Mouse (Mus musculus): ENCODE measurements around the gene Serpind1. TPM values are rescaled to one million over a fixed set of nuclear protein-coding genes. Genes with fewer than 3 reads are reported as not detected.

The Serpind1 gene
- total and polyA plus RNA-seq, 3 experiments: 0.11 TPM; not detected in 2

DNA sequence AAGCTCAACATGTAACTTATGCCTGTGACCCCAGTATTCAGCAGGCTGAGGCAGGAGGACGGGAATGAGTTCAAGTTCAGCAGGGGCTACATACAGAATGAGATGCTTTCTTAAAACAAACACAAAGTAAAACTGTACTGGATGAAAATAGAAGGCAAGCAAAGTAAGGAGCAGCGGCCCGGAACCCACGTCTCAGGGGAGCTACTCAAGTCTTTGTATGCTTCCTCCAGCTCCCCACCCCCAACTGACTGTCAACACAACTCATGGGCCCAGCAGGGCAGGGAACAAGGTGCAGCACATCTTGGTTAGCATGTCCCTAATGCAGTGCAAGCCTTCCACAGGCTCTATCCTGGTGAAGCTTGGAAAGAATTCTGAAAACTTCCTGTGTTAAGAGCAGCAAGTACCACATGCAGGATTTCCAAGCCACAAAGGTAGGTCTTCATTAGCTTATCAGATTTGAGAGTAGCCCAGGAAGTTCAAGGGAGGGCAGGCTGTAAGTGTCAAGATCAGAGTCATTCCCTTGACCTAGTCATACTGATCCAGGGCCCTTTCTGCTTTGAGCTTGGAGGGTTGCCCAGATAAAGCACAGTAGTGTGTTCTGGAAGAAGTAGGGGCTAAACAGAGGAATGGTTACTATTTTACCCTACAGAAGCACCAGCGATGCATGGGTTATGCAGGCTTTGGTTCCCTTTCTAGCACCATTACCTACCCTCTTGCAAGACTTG lies 27.5 kb upstream of the Serpind1 start:
- no peak for DNase-seq (ENCODE audit: low spot score)

DNA sequence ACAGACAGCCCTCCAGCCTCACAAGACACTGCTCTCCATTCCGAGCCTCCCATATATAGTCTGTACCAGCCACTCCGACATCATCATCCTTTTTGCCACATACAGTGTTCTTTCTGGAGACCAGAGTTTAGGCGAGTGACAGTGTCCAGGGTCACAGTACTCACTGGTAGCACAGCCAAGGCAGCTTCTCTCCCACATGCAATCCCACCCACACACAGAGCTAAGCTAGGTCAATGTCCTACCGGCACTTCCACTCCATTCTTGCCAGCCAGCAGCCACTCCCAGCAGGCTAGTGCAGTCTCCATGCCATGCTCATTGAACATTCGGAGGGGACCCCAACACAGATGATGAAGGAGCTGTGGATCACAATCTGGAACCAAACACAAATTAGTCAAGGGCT lies 23.7 kb upstream of the Serpind1 start:
- Histone ChIP-seq H3K9me3 (replicated peaks) (no peaks in the 10 kb centered on the region), H3K36me3 (replicated peaks) (peaks cover 81% of the 10 kb centered on the region), H3K27me3 (ENCODE audit: insufficient read depth, low read length) (no peaks in the 10 kb centered on the region), H3K4me3 (ENCODE audit: low read depth, low read length) (no peak overlapping the region), H3K4me1 (ENCODE audit: insufficient read depth, low read depth, low read length) (no peaks in the 10 kb centered on the region)
- TF ChIP-seq CTCF (IDR thresholded peaks at IDR 0.05; ENCODE audit: low read depth, low read length) (no peak), GATA2 (IDR thresholded peaks at IDR 0.05; ENCODE audit: borderline replicate concordance, low read depth, low read length) (no peak), TAL1 (conservative IDR thresholded peaks at IDR 0.05; ENCODE audit: low read depth, low read length) (no peak), POLR2AphosphoS5 (IDR thresholded peaks at IDR 0.05; ENCODE audit: insufficient replicate concordance, low read depth, low read length) (no peak), GATA1 (IDR thresholded peaks at IDR 0.05; ENCODE audit: borderline replicate concordance, low read length) (no peak)
- ATAC-seq (ENCODE audit: extremely low read depth, insufficient number of reproducible peaks, low FRiP score, poor library complexity, severe bottlenecking): no peak
- no peak for DNase-seq (ENCODE audit: low spot score)

More for the DNA sequence above, 27.5 kb upstream of the Serpind1 start:
- H3K36me3 ChIP-seq (replicated peaks): peaks cover 85% of the 10 kb centered on the region
- H3K4me1 ChIP-seq (ENCODE audit: insufficient read depth, low read depth, low read length): no peaks in the 10 kb centered on the region
- ATAC-seq (ENCODE audit: extremely low read depth, insufficient number of reproducible peaks, low FRiP score, poor library complexity, severe bottlenecking): no peak
- H3K27me3 ChIP-seq (ENCODE audit: insufficient read depth, low read length): no peaks in the 10 kb centered on the region
- TF ChIP-seq TAL1 (conservative IDR thresholded peaks at IDR 0.05; ENCODE audit: low read depth, low read length) (no peak), POLR2AphosphoS5 (IDR thresholded peaks at IDR 0.05; ENCODE audit: insufficient replicate concordance, low read depth, low read length) (no peak), CTCF (IDR thresholded peaks at IDR 0.05; ENCODE audit: low read depth, low read length) (no peak), GATA1 (IDR thresholded peaks at IDR 0.05; ENCODE audit: borderline replicate concordance, low read length) (no peak), GATA2 (IDR thresholded peaks at IDR 0.05; ENCODE audit: borderline replicate concordance, low read depth, low read length) (no peak)
- no peaks in the 10 kb centered on the region for H3K9me3 ChIP-seq (replicated peaks)
- no peak overlapping the region for H3K4me3 ChIP-seq (ENCODE audit: low read depth, low read length)

DNA sequence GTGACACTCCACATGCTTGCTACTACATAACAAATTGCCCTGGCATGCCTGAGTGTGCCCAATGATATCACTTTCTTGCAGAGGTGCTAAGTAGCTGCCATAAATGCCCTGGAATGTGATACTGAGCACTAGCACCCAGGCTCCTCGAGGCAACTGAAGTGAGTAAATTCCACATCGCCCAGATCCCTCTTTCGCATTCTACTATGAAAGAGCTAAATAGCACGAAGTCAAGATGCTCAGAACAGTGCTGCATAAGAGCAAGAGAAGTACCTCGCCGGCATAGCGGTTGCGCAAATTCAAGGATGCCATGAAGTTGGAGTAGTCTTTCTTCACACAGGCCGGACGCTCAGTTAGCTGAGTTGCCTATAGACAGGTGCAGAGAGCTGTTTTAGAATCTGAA lies 22.1 kb upstream of the Serpind1 start:
- no peaks in the 10 kb centered on the region for H3K27me3 ChIP-seq (ENCODE audit: insufficient read depth, low read length)
- ATAC-seq (ENCODE audit: extremely low read depth, insufficient number of reproducible peaks, low FRiP score, poor library complexity, severe bottlenecking) (no peak), DNase-seq (ENCODE audit: low spot score) (no peak)
- TF ChIP-seq POLR2AphosphoS5 (IDR thresholded peaks at IDR 0.05; ENCODE audit: insufficient replicate concordance, low read depth, low read length) (no peak), GATA2 (IDR thresholded peaks at IDR 0.05; ENCODE audit: borderline replicate concordance, low read depth, low read length) (no peak), CTCF (IDR thresholded peaks at IDR 0.05; ENCODE audit: low read depth, low read length) (no peak), GATA1 (IDR thresholded peaks at IDR 0.05; ENCODE audit: borderline replicate concordance, low read length) (no peak), TAL1 (conservative IDR thresholded peaks at IDR 0.05; ENCODE audit: low read depth, low read length) (no peak)
- no peaks in the 10 kb centered on the region for H3K4me1 ChIP-seq (ENCODE audit: insufficient read depth, low read depth, low read length)
- H3K9me3 ChIP-seq (replicated peaks): no peaks in the 10 kb centered on the region
- peaks cover 71% of the 10 kb centered on the region for H3K36me3 ChIP-seq (replicated peaks)
- no peak overlapping the region for H3K4me3 ChIP-seq (ENCODE audit: low read depth, low read length)

DNA sequence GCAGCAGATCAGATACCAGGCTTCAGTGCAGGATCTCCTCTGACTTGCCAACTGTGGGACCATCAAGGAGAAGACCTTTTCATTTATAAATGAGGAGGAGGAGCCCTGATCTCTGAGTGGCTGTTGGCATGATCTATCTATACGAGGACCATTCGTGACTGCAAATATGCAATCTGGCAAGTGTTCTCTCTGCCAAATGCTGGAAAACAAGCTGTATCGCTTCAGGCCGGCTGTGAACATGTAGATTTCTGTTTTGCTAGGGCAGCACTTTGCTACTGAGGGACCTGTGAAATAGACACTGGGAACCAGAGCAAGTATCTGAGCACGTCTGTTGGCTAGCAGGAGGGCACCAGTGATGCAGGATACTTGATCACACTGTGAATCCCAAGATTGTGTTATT lies 18.6 kb upstream of the Serpind1 start:
- peaks cover 72% of the 10 kb centered on the region for H3K36me3 ChIP-seq (replicated peaks)
- no peak for TF ChIP-seq GATA1 (IDR thresholded peaks at IDR 0.05; ENCODE audit: borderline replicate concordance, low read length)
- TF ChIP-seq POLR2AphosphoS5 (IDR thresholded peaks at IDR 0.05; ENCODE audit: insufficient replicate concordance, low read depth, low read length): no peak
- H3K27me3 ChIP-seq (ENCODE audit: insufficient read depth, low read length): no peaks in the 10 kb centered on the region
- no peak for ATAC-seq (ENCODE audit: extremely low read depth, insufficient number of reproducible peaks, low FRiP score, poor library complexity, severe bottlenecking)
- DNase-seq (ENCODE audit: low spot score): no peak
- H3K4me3 ChIP-seq (ENCODE audit: low read depth, low read length): no peak overlapping the region
- no peaks in the 10 kb centered on the region for H3K9me3 ChIP-seq (replicated peaks)
- no peaks in the 10 kb centered on the region for H3K4me1 ChIP-seq (ENCODE audit: insufficient read depth, low read depth, low read length)

DNA sequence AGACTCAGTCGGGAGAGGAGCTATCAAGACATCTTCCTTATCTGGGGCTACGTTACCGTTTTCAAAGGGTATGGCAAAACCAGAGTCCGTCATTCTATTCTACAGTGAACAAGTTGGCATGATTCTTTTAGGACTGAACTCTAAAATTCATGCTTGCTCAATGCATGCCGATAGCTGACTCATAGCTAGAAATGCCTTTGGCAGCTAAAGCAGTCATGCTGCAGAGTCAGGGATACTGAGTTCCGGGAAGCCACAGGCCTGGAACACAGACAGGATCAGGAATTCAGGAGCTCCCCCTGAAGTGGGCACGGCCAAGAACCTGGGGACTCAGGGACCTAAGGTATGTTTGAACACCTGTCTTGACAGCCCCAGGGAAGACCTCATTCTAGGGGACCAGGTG lies 14.6 kb upstream of the Serpind1 start:
- H3K27me3 ChIP-seq (ENCODE audit: insufficient read depth, low read length): no peaks in the 10 kb centered on the region
- no peak overlapping the region for H3K4me3 ChIP-seq (ENCODE audit: low read depth, low read length)
- ATAC-seq (ENCODE audit: extremely low read depth, insufficient number of reproducible peaks, low FRiP score, poor library complexity, severe bottlenecking) (no peak), DNase-seq (ENCODE audit: low spot score) (no peak)
- TF ChIP-seq GATA2 (IDR thresholded peaks at IDR 0.05; ENCODE audit: borderline replicate concordance, low read depth, low read length): no peak
- no peak for TF ChIP-seq GATA1 (IDR thresholded peaks at IDR 0.05; ENCODE audit: borderline replicate concordance, low read length)
- no peak for TF ChIP-seq CTCF (IDR thresholded peaks at IDR 0.05; ENCODE audit: low read depth, low read length)
- TF ChIP-seq POLR2AphosphoS5 (IDR thresholded peaks at IDR 0.05; ENCODE audit: insufficient replicate concordance, low read depth, low read length): no peak
- no peak for TF ChIP-seq TAL1 (conservative IDR thresholded peaks at IDR 0.05; ENCODE audit: low read depth, low read length)
- H3K36me3 ChIP-seq (replicated peaks): peaks cover 54% of the 10 kb centered on the region
- H3K4me1 ChIP-seq (ENCODE audit: insufficient read depth, low read depth, low read length): no peaks in the 10 kb centered on the region
- H3K9me3 ChIP-seq (replicated peaks): no peaks in the 10 kb centered on the region

DNA sequence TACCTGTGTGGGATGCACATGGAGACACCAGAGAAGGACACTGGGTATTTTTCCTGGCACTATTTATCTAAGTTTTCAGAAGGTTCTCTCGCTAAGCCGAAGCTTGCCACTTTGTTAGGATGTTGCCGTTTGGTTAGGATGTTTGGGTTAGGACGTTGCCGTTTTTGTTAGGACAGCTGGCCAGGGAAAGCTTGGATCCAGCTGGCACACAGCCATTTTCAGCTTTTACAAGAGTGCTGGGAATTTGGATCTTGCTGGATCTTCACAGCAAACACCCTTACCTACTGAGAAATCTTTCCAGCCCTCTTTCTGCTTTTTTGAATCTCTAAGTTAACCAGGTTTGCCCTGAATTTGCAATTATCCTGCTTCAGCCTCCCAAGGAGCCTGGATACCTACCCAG lies 9.7 kb upstream of the Serpind1 start:
- DNase-seq (ENCODE audit: low spot score) (no peak), ATAC-seq (ENCODE audit: extremely low read depth, insufficient number of reproducible peaks, low FRiP score, poor library complexity, severe bottlenecking) (no peak)
- no peaks in the 10 kb centered on the region for H3K4me1 ChIP-seq (ENCODE audit: insufficient read depth, low read depth, low read length)
- H3K36me3 ChIP-seq (replicated peaks): peaks cover 63% of the 10 kb centered on the region
- H3K27me3 ChIP-seq (ENCODE audit: insufficient read depth, low read length): no peaks in the 10 kb centered on the region
- H3K4me3 ChIP-seq (ENCODE audit: low read depth, low read length): no peak overlapping the region
- H3K9me3 ChIP-seq (replicated peaks): no peaks in the 10 kb centered on the region
- TF ChIP-seq GATA1 (IDR thresholded peaks at IDR 0.05; ENCODE audit: borderline replicate concordance, low read length) (no peak), POLR2AphosphoS5 (IDR thresholded peaks at IDR 0.05; ENCODE audit: insufficient replicate concordance, low read depth, low read length) (no peak), TAL1 (conservative IDR thresholded peaks at IDR 0.05; ENCODE audit: low read depth, low read length) (no peak), CTCF (IDR thresholded peaks at IDR 0.05; ENCODE audit: low read depth, low read length) (no peak), GATA2 (IDR thresholded peaks at IDR 0.05; ENCODE audit: borderline replicate concordance, low read depth, low read length) (no peak)
